Mouse (Mus musculus): ENCODE data around the gene 1700025C18Rik. TPM values are rescaled to one million over a fixed set of nuclear protein-coding genes. Genes with fewer than 3 reads are reported as not detected.

Gene 1700025C18Rik
- not detected in 2 replicates for polyA plus RNA-seq (2016; fragmentation: Nextera tagmentation; extraction: Ambion mirVana)

GRCm38 (mm10) chr2:165090650-165091049, at the start of gene 1700025C18Rik:
TSS of gene 1700025C18Rik (minus strand) at chr2:165090750.
- H3K4me1 ChIP-seq: no peaks in the 10 kb centered on the region
- 89% methylated on average over 2 of the region's 2 CpGs for WGBS
- no peak for ATAC-seq (ENCODE audit: insufficient number of reproducible peaks, insufficient read depth, low FRiP score, low TSS enrichment)
- no peak within 1 kb of the TSS for H3K9ac ChIP-seq
- no peak within 1 kb of the TSS for H3K27ac ChIP-seq
- H3K4me2 ChIP-seq (replicated peaks): no peak within 1 kb of the TSS
- H3K36me3 ChIP-seq: no peaks in the 10 kb centered on the region
- no peaks in the 10 kb centered on the region for H3K9me3 ChIP-seq
- H3K4me3 ChIP-seq: no peak within 1 kb of the TSS
- H3K27me3 ChIP-seq: peaks cover 13% of the 10 kb centered on the region; the same call in 1 of the 2 replicates

GRCm38 (mm10) chr2:165136049-165136448, 45.5 kb upstream of the 1700025C18Rik start:
- ATAC-seq (ENCODE audit: insufficient number of reproducible peaks, insufficient read depth, low FRiP score, low TSS enrichment): no peak
- Histone ChIP-seq H3K9ac (no peak overlapping the region), H3K4me1 (peaks cover 38% of the 10 kb centered on the region), H3K27ac (peak overlapping the region; percentile 30; the same call in 1 of the 2 replicates), H3K9me3 (no peaks in the 10 kb centered on the region), H3K4me2 (replicated peaks) (no peak overlapping the region), H3K36me3 (no peaks in the 10 kb centered on the region), H3K27me3 (peaks cover 27% of the 10 kb centered on the region), H3K4me3 (no peak overlapping the region)
- 13% methylated on average over 16 of the region's 16 CpGs for WGBS

GRCm38 (mm10) chr2:165133566-165133965, 43.0 kb upstream of the 1700025C18Rik start:
- 0% methylated on average over 14 of the region's 15 CpGs for WGBS
- H3K27me3 ChIP-seq: peaks cover 20% of the 10 kb centered on the region
- no peak overlapping the region for H3K9ac ChIP-seq
- H3K36me3 ChIP-seq: no peaks in the 10 kb centered on the region
- peaks cover 27% of the 10 kb centered on the region for H3K4me1 ChIP-seq
- peak; percentile 45; the same call in 1 of the 2 replicates for ATAC-seq (ENCODE audit: insufficient number of reproducible peaks, insufficient read depth, low FRiP score, low TSS enrichment)
- H3K27ac ChIP-seq: peak overlapping the region; percentile 43; the same call in 1 of the 2 replicates
- no peak overlapping the region for H3K4me3 ChIP-seq
- H3K9me3 ChIP-seq: no peaks in the 10 kb centered on the region
- peak overlapping the region; percentile 32 for H3K4me2 ChIP-seq (replicated peaks)

- Histone ChIP-seq H3K4me1 (peaks cover 18% of the 10 kb centered on the region), H3K27ac (no peak overlapping the region), H3K9ac (no peak overlapping the region), H3K9me3 (no peaks in the 10 kb centered on the region), H3K36me3 (no peaks in the 10 kb centered on the region), H3K4me2 (replicated peaks) (no peak overlapping the region), H3K27me3 (peaks cover 20% of the 10 kb centered on the region), H3K4me3 (no peak overlapping the region)
- ATAC-seq (ENCODE audit: insufficient number of reproducible peaks, insufficient read depth, low FRiP score, low TSS enrichment): no peak
- 27% methylated on average over 12 of the region's 12 CpGs for WGBS
Observed at GRCm38 (mm10) chr2:165131428-165131827, 40.9 kb upstream of the 1700025C18Rik start.

- no peak overlapping the region for H3K4me3 ChIP-seq
- no peaks in the 10 kb centered on the region for H3K9me3 ChIP-seq
- H3K4me2 ChIP-seq (replicated peaks): no peak overlapping the region
- H3K4me1 ChIP-seq: peaks cover 12% of the 10 kb centered on the region
- H3K36me3 ChIP-seq: no peaks in the 10 kb centered on the region
- peaks cover 19% of the 10 kb centered on the region for H3K27me3 ChIP-seq
- ATAC-seq (ENCODE audit: insufficient number of reproducible peaks, insufficient read depth, low FRiP score, low TSS enrichment): no peak
- H3K9ac ChIP-seq: no peak overlapping the region
- no peak overlapping the region for H3K27ac ChIP-seq
- WGBS: 53% methylated on average over 4 of the region's 4 CpGs
Observed at GRCm38 (mm10) chr2:165129189-165129588, 38.6 kb upstream of the 1700025C18Rik start.

GRCm38 (mm10) chr2:165126896-165127562, 36.5 kb upstream of the 1700025C18Rik start:
- H3K9ac ChIP-seq: no peak overlapping the region

GRCm38 (mm10) chr2:165121206-165121840, 30.8 kb upstream of the 1700025C18Rik start:
- Histone ChIP-seq H3K9ac (no peak overlapping the region), H3K9me3 (no peaks in the 10 kb centered on the region), H3K27me3 (peaks cover 25% of the 10 kb centered on the region), H3K4me2 (replicated peaks) (no peak overlapping the region; the same call in 1 of the 2 replicates), H3K4me1 (peaks cover 6% of the 10 kb centered on the region), H3K36me3 (no peaks in the 10 kb centered on the region), H3K27ac (no peak overlapping the region), H3K4me3 (no peak overlapping the region)
- 34% methylated on average over 10 of the region's 10 CpGs for WGBS
- no peak for ATAC-seq (ENCODE audit: insufficient number of reproducible peaks, insufficient read depth, low FRiP score, low TSS enrichment)

More at GRCm38 (mm10) chr2:165126896-165127562, 36.5 kb upstream of the 1700025C18Rik start:
- no peak for ATAC-seq (ENCODE audit: insufficient number of reproducible peaks, insufficient read depth, low FRiP score, low TSS enrichment)
- H3K27ac ChIP-seq: no peak overlapping the region
- H3K9me3 ChIP-seq: no peaks in the 10 kb centered on the region
- no peaks in the 10 kb centered on the region for H3K4me1 ChIP-seq
- no peak overlapping the region for H3K4me2 ChIP-seq (replicated peaks)
- WGBS: 36% methylated on average over 10 of the region's 10 CpGs
- H3K36me3 ChIP-seq: no peaks in the 10 kb centered on the region
- no peak overlapping the region for H3K4me3 ChIP-seq
- H3K27me3 ChIP-seq: peaks cover 9% of the 10 kb centered on the region

- ATAC-seq (ENCODE audit: insufficient number of reproducible peaks, insufficient read depth, low FRiP score, low TSS enrichment): no peak
- Histone ChIP-seq H3K9me3 (no peaks in the 10 kb centered on the region), H3K27ac (no peak overlapping the region), H3K4me3 (no peak overlapping the region), H3K36me3 (no peaks in the 10 kb centered on the region), H3K4me2 (replicated peaks) (no peak overlapping the region; the same call in 1 of the 2 replicates), H3K4me1 (peaks cover 6% of the 10 kb centered on the region), H3K27me3 (peaks cover 30% of the 10 kb centered on the region), H3K9ac (no peak overlapping the region)
- 71% methylated on average over 9 of the region's 9 CpGs for WGBS
Observed at GRCm38 (mm10) chr2:165120765-165121164, 30.2 kb upstream of the 1700025C18Rik start.

GRCm38 (mm10) chr2:165113733-165114132, 23.2 kb upstream of the 1700025C18Rik start:
- Histone ChIP-seq H3K27me3 (peaks cover 90% of the 10 kb centered on the region), H3K9ac (no peak overlapping the region), H3K9me3 (no peaks in the 10 kb centered on the region), H3K4me1 (peaks cover 2% of the 10 kb centered on the region; the same call in 1 of the 2 replicates), H3K36me3 (no peaks in the 10 kb centered on the region), H3K4me3 (no peak overlapping the region), H3K27ac (no peak overlapping the region), H3K4me2 (replicated peaks) (no peak overlapping the region)
- peak; percentile 31; the same call in 1 of the 2 replicates for ATAC-seq (ENCODE audit: insufficient number of reproducible peaks, insufficient read depth, low FRiP score, low TSS enrichment)
- 19% methylated on average over 11 of the region's 11 CpGs for WGBS

GRCm38 (mm10) chr2:165112149-165112548, 21.6 kb upstream of the 1700025C18Rik start:
- H3K36me3 ChIP-seq: no peaks in the 10 kb centered on the region
- H3K9me3 ChIP-seq: no peaks in the 10 kb centered on the region
- 0 out of 2 replicates have a peak overlapping the region, but pooled peaks have one; percentile 40 for H3K9ac ChIP-seq
- peak overlapping the region; percentile 15; the same call in 1 of the 2 replicates for H3K4me2 ChIP-seq (replicated peaks)
- H3K27me3 ChIP-seq: peaks cover 96% of the 10 kb centered on the region
- H3K4me3 ChIP-seq: peak overlapping the region; percentile 19; the same call in 1 of the 2 replicates
- under 1% methylated on average over 54 of the region's 54 CpGs for WGBS
- no peak overlapping the region for H3K27ac ChIP-seq
- ATAC-seq (ENCODE audit: insufficient number of reproducible peaks, insufficient read depth, low FRiP score, low TSS enrichment): peak; percentile 76
- peaks cover 2% of the 10 kb centered on the region; the same call in 1 of the 2 replicates for H3K4me1 ChIP-seq

- H3K27ac ChIP-seq: no peak overlapping the region
Observed at GRCm38 (mm10) chr2:165106585-165106984, 16.0 kb upstream of the 1700025C18Rik start.

More at GRCm38 (mm10) chr2:165106585-165106984, 16.0 kb upstream of the 1700025C18Rik start:
- Histone ChIP-seq H3K4me3 (no peak overlapping the region), H3K36me3 (no peaks in the 10 kb centered on the region), H3K9me3 (no peaks in the 10 kb centered on the region), H3K4me2 (replicated peaks) (no peak overlapping the region), H3K4me1 (no peaks in the 10 kb centered on the region), H3K9ac (no peak overlapping the region), H3K27me3 (peaks cover 80% of the 10 kb centered on the region)
- no peak for ATAC-seq (ENCODE audit: insufficient number of reproducible peaks, insufficient read depth, low FRiP score, low TSS enrichment)
- WGBS: 21% methylated on average over 18 of the region's 18 CpGs

Measured in embryonic facial prominence, embryonic 12.5 days (tissue).